Mouse (Mus musculus) heart, postnatal 0 days (tissue): ENCODE measurements at regions not wholly inside any gene's neighbourhood (a gene's known extent, or its start where the extent isn't known, plus 50 kb on each side); places are given as distances from the start of the nearest gene placed in this dataset.

Source experiments
- CTCF ChIP-seq: IDR thresholded peaks from 2 replicates; pipeline ENCODE4 v1.5.1; 2016; ENCODE audit warnings: antibody characterized with exemption, control low read depth, low read depth
- EP300 ChIP-seq: IDR thresholded peaks from 2 replicates; pipeline ENCODE4 v1.6.1; 2016; ENCODE audit warnings: antibody characterized with exemption, low read depth

DNA sequence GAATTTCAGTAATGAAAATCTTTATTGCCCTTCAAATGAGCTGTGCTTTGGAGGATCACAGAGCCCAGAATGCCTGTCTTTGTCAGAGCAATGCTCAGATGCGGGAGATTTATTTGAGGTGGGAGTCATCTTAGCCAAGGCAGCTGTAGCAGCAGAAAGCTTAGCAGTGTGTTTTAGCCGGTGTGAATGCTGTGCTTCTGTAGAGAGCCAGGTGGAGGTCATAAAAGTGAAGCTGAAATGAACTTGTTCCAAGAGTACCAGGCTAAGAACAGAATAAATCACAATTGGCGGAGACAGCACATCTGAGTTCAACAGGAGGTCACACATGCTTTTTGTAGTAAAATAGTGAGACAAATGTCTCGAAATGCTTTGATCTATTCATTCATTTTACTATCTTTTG is 539.3 kb upstream of the Sox11 start:
- TF ChIP-seq EP300 (no peak), CTCF (no peak)
